Mouse (Mus musculus): Measurements from ENCODE around the gene Lmo2.
"Not testable (repeated sequence)": the region's sequence is repeated elsewhere in the genome, so short reads cannot be mapped to it uniquely, and the experiment has no call there.

Lmo2 gene

GRCm38 (mm10) chr2:103977716-103978115 is 19.9 kb downstream of the Lmo2 start:
- DNase-seq (ENCODE audit: low read depth) = no peak

GRCm38 (mm10) chr2:103982250-103982649 is 24.5 kb downstream of the Lmo2 start:
- DNase-seq (ENCODE audit: low read depth) = peak; percentile 72

- no peak for DNase-seq (ENCODE audit: low read depth)
Observed at GRCm38 (mm10) chr2:103983146-103983545, 25.4 kb downstream of the Lmo2 start.

GRCm38 (mm10) chr2:103987595-103987994 is 29.8 kb downstream of the Lmo2 start:
- DNase-seq (ENCODE audit: low read depth) = not testable (repeated sequence)

- DNase-seq (ENCODE audit: low read depth) = no peak
Observed at GRCm38 (mm10) chr2:103989724-103990123, 31.9 kb downstream of the Lmo2 start.

- DNase-seq (ENCODE audit: low read depth) = no peak
Observed at GRCm38 (mm10) chr2:103991303-103991702, 33.5 kb downstream of the Lmo2 start.

- no peak for DNase-seq (ENCODE audit: low read depth)
Observed at GRCm38 (mm10) chr2:103992162-103992561, 34.4 kb downstream of the Lmo2 start.

- DNase-seq (ENCODE audit: low read depth) = no peak
Observed at GRCm38 (mm10) chr2:103992618-103993332, 35.0 kb downstream of the Lmo2 start.

GRCm38 (mm10) chr2:104001076-104001475 is 43.3 kb downstream of the Lmo2 start:
- peak; percentile 55 for DNase-seq (ENCODE audit: low read depth)

GRCm38 (mm10) chr2:104001861-104002260 is 44.1 kb downstream of the Lmo2 start:
- no peak for DNase-seq (ENCODE audit: low read depth)

GRCm38 (mm10) chr2:104002711-104003413 is 45.1 kb downstream of the Lmo2 start:
- peak; percentile 59 for DNase-seq (ENCODE audit: low read depth)

GRCm38 (mm10) chr2:104007793-104008519 is 50.2 kb downstream of the Lmo2 start:
- no peak for DNase-seq (ENCODE audit: low read depth)

- DNase-seq (ENCODE audit: low read depth) = not testable (repeated sequence)
Observed at GRCm38 (mm10) chr2:104008853-104009252, 51.1 kb downstream of the Lmo2 start.

GRCm38 (mm10) chr2:104023096-104023495 is 65.3 kb downstream of the Lmo2 start:
- DNase-seq (ENCODE audit: low read depth) = no peak

GRCm38 (mm10) chr2:104024656-104025055 is 66.9 kb downstream of the Lmo2 start:
- DNase-seq (ENCODE audit: low read depth) = no peak

- DNase-seq (ENCODE audit: low read depth) = peak; percentile 69
Observed at GRCm38 (mm10) chr2:104027458-104028138, 69.8 kb downstream of the Lmo2 start, which contains the start of gene Fbxo3. TSS of gene Fbxo3 (plus strand) at chr2:104027721.

GRCm38 (mm10) chr2:104028139-104028723 is 70.4 kb downstream of the Lmo2 start, which contains the start of gene 4931422A03Rik:
TSS of gene 4931422A03Rik (minus strand) at chr2:104028361.
- no peak for DNase-seq (ENCODE audit: low read depth)

- no peak for DNase-seq (ENCODE audit: low read depth)
Observed at GRCm38 (mm10) chr2:104029074-104029473, 71.3 kb downstream of the Lmo2 start.

- DNase-seq (ENCODE audit: low read depth) = no peak
Observed at GRCm38 (mm10) chr2:104030381-104030780, 72.6 kb downstream of the Lmo2 start.
